Mouse (Mus musculus): ENCODE data around the gene Ptprd.

Gene Ptprd

GRCm38 (mm10) chr4:77586222-77586621, 625.5 kb downstream of the Ptprd start:
- DNase-seq (ENCODE audit: low read depth, low spot score), result no peak

- DNase-seq (ENCODE audit: low read depth, low spot score), result peak; percentile 39
Measured at GRCm38 (mm10) chr4:77558404-77559202, 653.2 kb downstream of the Ptprd start.

- DNase-seq (ENCODE audit: low read depth, low spot score), result no peak
Measured at GRCm38 (mm10) chr4:77555841-77556240, 655.9 kb downstream of the Ptprd start.

GRCm38 (mm10) chr4:77537843-77538242, 673.9 kb downstream of the Ptprd start:
- no peak for DNase-seq (ENCODE audit: low read depth, low spot score)

GRCm38 (mm10) chr4:77537336-77537735, 674.4 kb downstream of the Ptprd start:
- DNase-seq (ENCODE audit: low read depth, low spot score), result no peak

GRCm38 (mm10) chr4:77535601-77536000, 676.2 kb downstream of the Ptprd start:
- DNase-seq (ENCODE audit: low read depth, low spot score), result no peak

- no peak for DNase-seq (ENCODE audit: low read depth, low spot score)
Measured at GRCm38 (mm10) chr4:77534553-77534952, 677.2 kb downstream of the Ptprd start.

- DNase-seq (ENCODE audit: low read depth, low spot score), result peak; percentile 52
Measured at GRCm38 (mm10) chr4:77519166-77519565, 692.6 kb downstream of the Ptprd start.

- no peak for DNase-seq (ENCODE audit: low read depth, low spot score)
Measured at GRCm38 (mm10) chr4:77513914-77514628, 697.7 kb downstream of the Ptprd start.

- no peak for DNase-seq (ENCODE audit: low read depth, low spot score)
Measured at GRCm38 (mm10) chr4:77513041-77513440, 698.7 kb downstream of the Ptprd start.

GRCm38 (mm10) chr4:77454049-77454448, 757.7 kb downstream of the Ptprd start:
- DNase-seq (ENCODE audit: low read depth, low spot score), result no peak

- DNase-seq (ENCODE audit: low read depth, low spot score), result no peak
Measured at GRCm38 (mm10) chr4:77399146-77399545, 812.6 kb downstream of the Ptprd start.

- DNase-seq (ENCODE audit: low read depth, low spot score), result no peak
Measured at GRCm38 (mm10) chr4:77361728-77362127, 850.0 kb downstream of the Ptprd start.

GRCm38 (mm10) chr4:77327198-77327597, 884.6 kb downstream of the Ptprd start:
- DNase-seq (ENCODE audit: low read depth, low spot score), result no peak

GRCm38 (mm10) chr4:77317060-77317680, 894.6 kb downstream of the Ptprd start:
- peak; percentile 5 for DNase-seq (ENCODE audit: low read depth, low spot score)

- DNase-seq (ENCODE audit: low read depth, low spot score), result peak; percentile 13
Measured at GRCm38 (mm10) chr4:77316644-77317043, 895.1 kb downstream of the Ptprd start.

GRCm38 (mm10) chr4:77310127-77310788, 901.5 kb downstream of the Ptprd start:
- peak; percentile 98 for DNase-seq (ENCODE audit: low read depth, low spot score)

GRCm38 (mm10) chr4:77283423-77283822, 928.3 kb downstream of the Ptprd start:
- DNase-seq (ENCODE audit: low read depth, low spot score), result no peak

GRCm38 (mm10) chr4:77277913-77278312, 933.8 kb downstream of the Ptprd start:
- no peak for DNase-seq (ENCODE audit: low read depth, low spot score)

GRCm38 (mm10) chr4:77259972-77260290, 951.8 kb downstream of the Ptprd start:
- DNase-seq (ENCODE audit: low read depth, low spot score), result no peak

GRCm38 (mm10) chr4:77259250-77259971, 952.4 kb downstream of the Ptprd start:
- no peak for DNase-seq (ENCODE audit: low read depth, low spot score)
